Mouse (Mus musculus): Measurements from ENCODE around the gene Igfbp5.

Igfbp5 gene

DNA sequence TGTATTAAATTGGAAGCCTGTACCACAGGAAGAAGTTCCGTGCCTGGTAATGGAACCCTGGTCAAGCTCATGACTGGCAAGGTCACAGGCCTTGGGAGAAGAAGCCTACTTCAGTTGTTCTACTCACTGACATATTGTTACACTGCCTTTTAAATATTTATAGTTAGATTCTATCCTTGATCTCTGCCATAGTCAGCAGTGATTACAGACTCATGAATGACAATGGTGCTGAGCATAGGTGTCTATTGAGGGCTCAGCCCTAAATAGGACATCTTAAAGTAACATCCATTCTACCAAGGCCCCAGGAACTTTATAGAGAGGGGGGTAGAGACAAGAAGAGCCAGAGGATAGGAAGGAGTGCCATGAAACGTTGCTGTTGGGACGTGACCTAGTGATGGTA, 63.6 kb downstream of the Igfbp5 start:
- DNase-seq (ENCODE audit: low spot score in 2 of 2): no peak

DNA sequence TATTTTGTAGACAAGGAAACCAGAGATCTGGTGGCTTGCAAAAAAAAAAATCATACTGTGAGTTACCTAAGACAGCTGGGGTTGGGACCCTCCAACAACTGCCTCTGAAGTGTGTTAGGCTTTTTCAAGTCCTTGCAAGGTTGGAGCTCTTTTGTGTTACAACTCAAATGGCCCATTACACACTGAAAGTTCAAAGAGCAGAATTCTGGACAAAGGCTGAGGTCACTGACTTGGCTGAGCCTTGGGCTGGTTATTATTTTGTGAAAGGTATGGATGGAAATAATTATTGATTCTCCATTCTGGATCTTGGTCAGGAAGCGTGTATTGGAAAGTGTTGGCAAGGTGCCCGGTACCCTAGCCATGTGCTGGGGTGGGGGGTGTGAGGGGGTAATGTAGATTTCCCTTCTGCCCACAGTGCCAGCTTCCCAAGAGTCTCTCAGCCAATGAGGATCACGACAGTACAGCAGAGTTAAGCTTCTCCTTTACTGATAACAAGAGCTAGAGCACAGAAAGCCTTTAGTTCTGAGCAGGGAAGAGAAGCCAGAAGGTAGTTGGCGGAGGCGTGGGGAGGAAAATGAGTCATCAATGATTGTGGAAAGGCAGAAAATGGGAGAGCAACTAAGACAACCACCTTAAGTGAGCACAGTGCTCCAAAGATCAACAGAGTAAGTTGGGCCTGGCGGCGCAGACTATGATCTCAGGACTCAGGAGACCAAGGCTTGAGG, 64.6 kb downstream of the Igfbp5 start:
- DNase-seq (ENCODE audit: low spot score in 2 of 2): no peak

DNA sequence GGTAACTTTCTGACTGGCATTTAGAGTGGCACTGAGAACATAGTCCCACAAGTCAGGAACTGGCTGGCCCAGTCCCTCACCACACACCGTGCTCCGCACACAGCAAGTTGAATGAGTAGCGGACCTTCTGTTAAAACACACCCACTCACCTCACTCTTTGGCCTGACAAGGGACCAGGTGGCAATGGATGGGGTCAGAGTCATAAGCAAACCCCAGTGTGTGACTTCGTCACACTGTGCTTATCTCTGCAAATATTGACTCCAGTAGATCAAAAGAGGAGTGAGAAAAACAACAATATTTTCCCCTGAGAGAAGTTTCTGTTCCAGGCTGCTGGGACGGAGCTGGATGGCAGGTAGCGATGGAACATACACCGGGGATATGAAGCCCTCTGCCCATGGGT, 65.4 kb downstream of the Igfbp5 start:
- DNase-seq (ENCODE audit: low spot score in 2 of 2): no peak

All from urinary bladder, postnatal 4 days (tissue).